Mouse (Mus musculus): Measurements from ENCODE around the gene Mex3a. TPM values are rescaled to one million over a fixed set of nuclear protein-coding genes. Genes with fewer than 3 reads are reported as not detected.
A peak's percentile ranks its signal among the peaks of the same experiment; 100 is the strongest.

Gene Mex3a
- polyA plus RNA-seq, 1 experiment from 2014 or later, result 26.3 TPM

DNA sequence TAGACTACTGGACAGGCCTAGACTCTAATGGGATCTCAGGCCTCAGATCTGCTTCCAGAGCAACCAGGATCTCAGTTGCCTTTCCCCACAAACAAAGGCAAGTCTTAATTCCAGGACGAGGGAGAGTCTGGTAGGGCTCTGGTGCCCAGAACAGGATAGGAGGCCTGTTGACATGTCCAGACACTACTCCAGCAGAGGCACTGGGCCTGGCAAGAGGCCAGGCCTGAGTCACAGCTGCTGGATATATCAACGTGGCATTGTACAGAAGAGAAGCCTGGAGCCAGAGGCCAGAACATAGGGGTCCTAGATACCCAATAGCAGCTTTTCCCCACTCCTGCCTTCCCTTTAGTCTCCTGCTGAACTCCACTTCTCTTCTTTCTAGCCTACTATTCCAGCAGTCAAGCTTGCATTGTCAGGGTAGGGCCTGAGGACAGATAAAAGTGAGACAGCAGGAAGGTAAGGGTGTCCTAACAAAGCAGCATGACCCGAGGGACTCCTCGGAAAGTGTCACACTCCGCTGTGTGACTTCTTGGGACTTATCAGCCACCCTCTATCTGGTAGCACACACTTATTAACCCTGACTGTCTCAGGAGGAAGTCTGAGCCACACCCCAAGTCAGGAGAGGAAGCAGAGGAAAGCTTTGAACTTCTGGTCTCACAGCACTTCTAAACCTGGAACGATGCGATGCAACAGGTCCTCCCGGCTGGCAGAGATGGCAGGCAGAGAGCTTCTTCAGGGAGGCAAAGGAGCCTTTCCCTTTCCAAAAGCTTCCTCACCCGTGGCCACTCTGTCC, 37.2 kb upstream of the Mex3a start:
- H3K4me1 ChIP-seq (ENCODE audit: control insufficient read depth, insufficient read depth, low read length), result peaks cover 27% of the 10 kb centered on the region; the same call in 1 of the 2 replicates
- WGBS, result 61% methylated on average over 9 of the region's 9 CpGs
- H3K9ac ChIP-seq (replicated peaks; ENCODE audit: low read depth, low read length), result no peak overlapping the region

GRCm38 (mm10) chr3:88495741-88496415, 36.3 kb upstream of the Mex3a start:
- H3K4me1 ChIP-seq (ENCODE audit: control insufficient read depth, insufficient read depth, low read length), result peaks cover 35% of the 10 kb centered on the region; the same call in 1 of the 2 replicates
- peaks cover 3% of the 10 kb centered on the region; the same call in 1 of the 2 replicates for H3K36me3 ChIP-seq (ENCODE audit: control insufficient read depth, insufficient read depth, low read length)
- H3K9ac ChIP-seq (replicated peaks; ENCODE audit: low read depth, low read length), result 0 out of 2 replicates have a peak overlapping the region, but pooled peaks have one; percentile 14
- no peaks in the 10 kb centered on the region for H3K27me3 ChIP-seq (ENCODE audit: control insufficient read depth, insufficient read depth, low read length)
- H3K4me2 ChIP-seq (replicated peaks; ENCODE audit: low read depth, low read length), result no peak overlapping the region
- WGBS, result 84% methylated on average over 10 of the region's 10 CpGs
- H3K27ac ChIP-seq (ENCODE audit: low read length), result no peak overlapping the region
- ATAC-seq (ENCODE audit: insufficient number of reproducible peaks, insufficient read depth, low FRiP score, low read depth), result no peak
- H3K4me3 ChIP-seq (ENCODE audit: low read depth, low read length), result no peak overlapping the region
- no peaks in the 10 kb centered on the region for H3K9me3 ChIP-seq (ENCODE audit: control insufficient read depth, low read depth, low read length)

More for the DNA sequence above, 37.2 kb upstream of the Mex3a start:
- Histone ChIP-seq H3K27me3 (ENCODE audit: control insufficient read depth, insufficient read depth, low read length) (no peaks in the 10 kb centered on the region), H3K36me3 (ENCODE audit: control insufficient read depth, insufficient read depth, low read length) (peaks cover 3% of the 10 kb centered on the region; the same call in 1 of the 2 replicates), H3K27ac (ENCODE audit: low read length) (peak overlapping the region; percentile 96), H3K4me2 (replicated peaks; ENCODE audit: low read depth, low read length) (no peak overlapping the region), H3K9me3 (ENCODE audit: control insufficient read depth, low read depth, low read length) (no peaks in the 10 kb centered on the region), H3K4me3 (ENCODE audit: low read depth, low read length) (no peak overlapping the region)
- ATAC-seq (ENCODE audit: insufficient number of reproducible peaks, insufficient read depth, low FRiP score, low read depth), result no peak

DNA sequence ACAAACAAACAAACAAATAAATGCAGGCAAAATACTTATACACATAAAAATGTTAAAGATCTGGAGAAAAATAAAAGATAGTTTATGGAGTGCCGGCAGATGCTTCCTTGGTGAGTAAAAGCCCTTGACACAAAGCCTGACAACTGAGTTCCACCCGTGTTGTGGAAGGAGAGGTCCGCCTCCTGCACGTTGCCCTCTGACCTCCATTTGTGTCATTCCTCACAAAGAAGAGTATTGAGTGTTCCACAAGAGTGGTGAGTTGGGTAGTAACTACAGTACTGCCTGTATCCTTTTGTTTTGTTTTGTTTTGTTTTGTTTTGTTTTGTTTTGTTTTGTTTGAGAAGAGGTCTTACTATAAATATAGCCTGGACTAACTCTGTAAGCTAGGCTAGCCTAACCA, 32.6 kb upstream of the Mex3a start:
- H3K27me3 ChIP-seq (ENCODE audit: control insufficient read depth, insufficient read depth, low read length), result no peaks in the 10 kb centered on the region
- no peak overlapping the region for H3K4me3 ChIP-seq (ENCODE audit: low read depth, low read length)
- no peak for ATAC-seq (ENCODE audit: insufficient number of reproducible peaks, insufficient read depth, low FRiP score, low read depth)
- H3K9ac ChIP-seq (replicated peaks; ENCODE audit: low read depth, low read length), result no peak overlapping the region
- peaks cover 30% of the 10 kb centered on the region; the same call in 1 of the 2 replicates for H3K4me1 ChIP-seq (ENCODE audit: control insufficient read depth, insufficient read depth, low read length)
- no peak overlapping the region for H3K4me2 ChIP-seq (replicated peaks; ENCODE audit: low read depth, low read length)
- H3K27ac ChIP-seq (ENCODE audit: low read length), result no peak overlapping the region
- H3K36me3 ChIP-seq (ENCODE audit: control insufficient read depth, insufficient read depth, low read length), result peaks cover 3% of the 10 kb centered on the region; the same call in 1 of the 2 replicates
- WGBS, result 75% methylated on average over 4 of the region's 4 CpGs
- H3K9me3 ChIP-seq (ENCODE audit: control insufficient read depth, low read depth, low read length), result no peaks in the 10 kb centered on the region

DNA sequence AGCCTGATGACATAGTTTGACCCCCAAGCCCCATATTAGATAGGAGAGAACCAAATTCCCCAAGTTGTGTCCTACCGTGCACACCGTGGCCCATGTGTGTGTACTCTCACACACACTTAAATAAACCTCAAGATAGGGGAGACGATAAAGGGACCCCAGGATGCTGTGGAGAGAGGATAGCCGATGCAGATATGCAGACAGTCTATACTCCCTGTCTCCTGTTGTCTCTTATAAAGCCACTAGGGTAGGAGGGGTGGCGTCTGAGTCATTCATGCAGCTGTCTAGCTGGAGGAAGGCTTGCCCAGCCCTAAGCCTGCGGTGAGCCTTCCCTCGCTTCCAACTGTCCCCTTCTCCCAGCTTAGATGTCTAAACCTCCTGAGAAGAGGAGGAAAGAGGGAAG, 32.1 kb upstream of the Mex3a start:
- H3K4me1 ChIP-seq (ENCODE audit: control insufficient read depth, insufficient read depth, low read length), result peaks cover 25% of the 10 kb centered on the region; the same call in 1 of the 2 replicates
- no peaks in the 10 kb centered on the region for H3K27me3 ChIP-seq (ENCODE audit: control insufficient read depth, insufficient read depth, low read length)
- no peak overlapping the region for H3K27ac ChIP-seq (ENCODE audit: low read length)
- H3K9me3 ChIP-seq (ENCODE audit: control insufficient read depth, low read depth, low read length), result no peaks in the 10 kb centered on the region
- no peak overlapping the region for H3K4me3 ChIP-seq (ENCODE audit: low read depth, low read length)
- ATAC-seq (ENCODE audit: insufficient number of reproducible peaks, insufficient read depth, low FRiP score, low read depth), result no peak
- peaks cover 3% of the 10 kb centered on the region; the same call in 1 of the 2 replicates for H3K36me3 ChIP-seq (ENCODE audit: control insufficient read depth, insufficient read depth, low read length)
- no peak overlapping the region for H3K4me2 ChIP-seq (replicated peaks; ENCODE audit: low read depth, low read length)
- no peak overlapping the region for H3K9ac ChIP-seq (replicated peaks; ENCODE audit: low read depth, low read length)
- 78% methylated on average over 7 of the region's 7 CpGs for WGBS

DNA sequence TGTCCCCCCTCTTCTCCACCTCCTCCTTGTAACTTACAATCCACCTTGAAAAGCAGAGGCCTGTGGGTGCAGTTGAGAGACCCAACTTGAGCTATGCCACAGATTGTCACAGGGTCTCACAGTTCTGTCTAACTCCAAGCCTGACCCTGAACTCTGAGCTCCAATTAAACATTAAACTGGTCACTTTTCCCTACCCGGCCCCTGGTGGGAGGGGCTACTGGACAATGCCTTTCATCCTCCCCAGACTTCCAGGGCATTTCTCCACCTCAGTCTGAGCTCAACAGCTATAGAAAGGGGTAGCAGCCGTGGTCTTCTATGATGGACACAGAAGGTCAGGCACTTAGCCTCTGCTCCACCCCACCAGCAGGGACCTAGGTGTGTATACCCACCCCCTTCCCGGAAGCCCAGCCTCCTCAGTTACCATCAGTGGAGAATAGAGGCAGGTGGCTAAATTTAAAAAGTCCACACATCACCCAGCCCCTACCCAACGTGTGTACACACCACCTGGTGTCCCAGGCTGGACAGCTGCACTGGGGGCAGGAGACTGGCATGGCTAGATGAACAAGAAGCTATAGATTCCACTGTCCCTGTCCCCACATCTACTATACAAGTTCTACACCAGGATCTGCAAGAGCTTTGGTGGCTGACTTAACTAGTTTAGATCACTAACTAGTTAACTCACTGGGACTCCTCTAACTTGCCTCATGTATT, 31.4 kb upstream of the Mex3a start:
- no peak overlapping the region for H3K9ac ChIP-seq (replicated peaks; ENCODE audit: low read depth, low read length)
- 54% methylated on average over 4 of the region's 4 CpGs for WGBS

GRCm38 (mm10) chr3:88501366-88502030, 30.7 kb upstream of the Mex3a start:
- 55% methylated on average over 6 of the region's 6 CpGs for WGBS
- peaks cover 22% of the 10 kb centered on the region; the same call in 1 of the 2 replicates for H3K4me1 ChIP-seq (ENCODE audit: control insufficient read depth, insufficient read depth, low read length)
- peak overlapping the region; percentile 82; the same call in 1 of the 2 replicates for H3K27ac ChIP-seq (ENCODE audit: low read length)

More for the DNA sequence above, 31.4 kb upstream of the Mex3a start:
- no peak overlapping the region for H3K27ac ChIP-seq (ENCODE audit: low read length)
- peaks cover 3% of the 10 kb centered on the region; the same call in 1 of the 2 replicates for H3K36me3 ChIP-seq (ENCODE audit: control insufficient read depth, insufficient read depth, low read length)
- no peaks in the 10 kb centered on the region for H3K9me3 ChIP-seq (ENCODE audit: control insufficient read depth, low read depth, low read length)
- no peaks in the 10 kb centered on the region for H3K27me3 ChIP-seq (ENCODE audit: control insufficient read depth, insufficient read depth, low read length)
- peaks cover 22% of the 10 kb centered on the region; the same call in 1 of the 2 replicates for H3K4me1 ChIP-seq (ENCODE audit: control insufficient read depth, insufficient read depth, low read length)
- H3K4me2 ChIP-seq (replicated peaks; ENCODE audit: low read depth, low read length), result peak overlapping the region; percentile 99
- peak overlapping the region; percentile 0; the same call in 1 of the 2 replicates for H3K4me3 ChIP-seq (ENCODE audit: low read depth, low read length)
- ATAC-seq (ENCODE audit: insufficient number of reproducible peaks, insufficient read depth, low FRiP score, low read depth), result no peak

GRCm38 (mm10) chr3:88502031-88502571, 30.1 kb upstream of the Mex3a start:
- Histone ChIP-seq H3K27me3 (ENCODE audit: control insufficient read depth, insufficient read depth, low read length) (no peaks in the 10 kb centered on the region), H3K9ac (replicated peaks; ENCODE audit: low read depth, low read length) (peak overlapping the region; percentile 81), H3K36me3 (ENCODE audit: control insufficient read depth, insufficient read depth, low read length) (peaks cover 3% of the 10 kb centered on the region; the same call in 1 of the 2 replicates), H3K9me3 (ENCODE audit: control insufficient read depth, low read depth, low read length) (no peaks in the 10 kb centered on the region), H3K4me3 (ENCODE audit: low read depth, low read length) (peak overlapping the region; percentile 88), H3K4me1 (ENCODE audit: control insufficient read depth, insufficient read depth, low read length) (peaks cover 22% of the 10 kb centered on the region; the same call in 1 of the 2 replicates), H3K27ac (ENCODE audit: low read length) (peak overlapping the region; percentile 82; the same call in 1 of the 2 replicates), H3K4me2 (replicated peaks; ENCODE audit: low read depth, low read length) (peak overlapping the region; percentile 99)
- WGBS, result 15% methylated on average over 11 of the region's 11 CpGs
- ATAC-seq (ENCODE audit: insufficient number of reproducible peaks, insufficient read depth, low FRiP score, low read depth), result no peak

More at GRCm38 (mm10) chr3:88501366-88502030, 30.7 kb upstream of the Mex3a start:
- peak overlapping the region; percentile 88 for H3K4me3 ChIP-seq (ENCODE audit: low read depth, low read length)
- peak overlapping the region; percentile 81; the same call in 1 of the 2 replicates for H3K9ac ChIP-seq (replicated peaks; ENCODE audit: low read depth, low read length)
- no peaks in the 10 kb centered on the region for H3K27me3 ChIP-seq (ENCODE audit: control insufficient read depth, insufficient read depth, low read length)
- peaks cover 3% of the 10 kb centered on the region; the same call in 1 of the 2 replicates for H3K36me3 ChIP-seq (ENCODE audit: control insufficient read depth, insufficient read depth, low read length)
- no peaks in the 10 kb centered on the region for H3K9me3 ChIP-seq (ENCODE audit: control insufficient read depth, low read depth, low read length)
- no peak for ATAC-seq (ENCODE audit: insufficient number of reproducible peaks, insufficient read depth, low FRiP score, low read depth)
- H3K4me2 ChIP-seq (replicated peaks; ENCODE audit: low read depth, low read length), result peak overlapping the region; percentile 99

All from stomach, embryonic 14.5 days (tissue).